Mouse (Mus musculus): Measurements from ENCODE around the gene Tjp1. TPM values are rescaled to one million over a fixed set of nuclear protein-coding genes. Genes with fewer than 3 reads are reported as not detected.

The Tjp1 gene
- polyA plus RNA-seq, 1 experiment from 2014 or later: 24.0 TPM

GRCm38 (mm10) chr7:65392986-65393385 lies 134.6 kb downstream of the Tjp1 start:
- H3K9me3 ChIP-seq (replicated peaks): no peaks in the 10 kb centered on the region
- H3K27me3 ChIP-seq (ENCODE audit: low read depth, poor library complexity, severe bottlenecking): no peaks in the 10 kb centered on the region
- peaks cover 27% of the 10 kb centered on the region for H3K4me1 ChIP-seq
- H3K4me3 ChIP-seq: no peak overlapping the region
- no peak for DNase-seq (ENCODE audit: low spot score)
- 81% methylated on average over 9 of the region's 9 CpGs for WGBS
- H3K27ac ChIP-seq: no peak overlapping the region
- H3K36me3 ChIP-seq: no peaks in the 10 kb centered on the region

- H3K9me3 ChIP-seq (replicated peaks): no peaks in the 10 kb centered on the region
- DNase-seq (ENCODE audit: low spot score): no peak
- 84% methylated on average over 7 of the region's 7 CpGs for WGBS
- H3K27ac ChIP-seq: no peak overlapping the region
- H3K36me3 ChIP-seq: no peaks in the 10 kb centered on the region
- no peak overlapping the region for H3K4me3 ChIP-seq
- H3K27me3 ChIP-seq (ENCODE audit: low read depth, poor library complexity, severe bottlenecking): no peaks in the 10 kb centered on the region
- H3K4me1 ChIP-seq: peaks cover 21% of the 10 kb centered on the region
These were observed 138.0 kb downstream of the Tjp1 start for GRCm38 (mm10) chr7:65389539-65389938.

- Histone ChIP-seq H3K9me3 (replicated peaks) (no peaks in the 10 kb centered on the region), H3K4me1 (peaks cover 10% of the 10 kb centered on the region), H3K27ac (no peak overlapping the region), H3K27me3 (ENCODE audit: low read depth, poor library complexity, severe bottlenecking) (no peaks in the 10 kb centered on the region), H3K4me3 (no peak overlapping the region), H3K36me3 (no peaks in the 10 kb centered on the region)
- no peak for DNase-seq (ENCODE audit: low spot score)
- WGBS: 88% methylated on average over 8 of the region's 8 CpGs
These were observed 139.2 kb downstream of the Tjp1 start for GRCm38 (mm10) chr7:65388243-65389013.

GRCm38 (mm10) chr7:65387560-65388175 lies 139.9 kb downstream of the Tjp1 start:
- Histone ChIP-seq H3K27ac (no peak overlapping the region), H3K4me1 (peaks cover 6% of the 10 kb centered on the region)

GRCm38 (mm10) chr7:65384775-65385174 lies 142.8 kb downstream of the Tjp1 start:
- WGBS: 94% methylated on average over 7 of the region's 7 CpGs
- H3K4me3 ChIP-seq: no peak overlapping the region

More at GRCm38 (mm10) chr7:65387560-65388175, 139.9 kb downstream of the Tjp1 start:
- DNase-seq (ENCODE audit: low spot score): no peak
- Histone ChIP-seq H3K36me3 (no peaks in the 10 kb centered on the region), H3K9me3 (replicated peaks) (no peaks in the 10 kb centered on the region), H3K4me3 (no peak overlapping the region), H3K27me3 (ENCODE audit: low read depth, poor library complexity, severe bottlenecking) (no peaks in the 10 kb centered on the region)
- 87% methylated on average over 7 of the region's 7 CpGs for WGBS

GRCm38 (mm10) chr7:65382515-65383283 lies 144.9 kb downstream of the Tjp1 start:
- Histone ChIP-seq H3K27ac (no peak overlapping the region), H3K36me3 (no peaks in the 10 kb centered on the region), H3K9me3 (replicated peaks) (no peaks in the 10 kb centered on the region), H3K4me3 (no peak overlapping the region), H3K4me1 (peaks cover 6% of the 10 kb centered on the region), H3K27me3 (ENCODE audit: low read depth, poor library complexity, severe bottlenecking) (no peaks in the 10 kb centered on the region)
- WGBS: 81% methylated on average over 10 of the region's 10 CpGs
- DNase-seq (ENCODE audit: low spot score): no peak

More at GRCm38 (mm10) chr7:65384775-65385174, 142.8 kb downstream of the Tjp1 start:
- DNase-seq (ENCODE audit: low spot score): no peak
- Histone ChIP-seq H3K36me3 (no peaks in the 10 kb centered on the region), H3K27me3 (ENCODE audit: low read depth, poor library complexity, severe bottlenecking) (no peaks in the 10 kb centered on the region), H3K9me3 (replicated peaks) (no peaks in the 10 kb centered on the region), H3K27ac (no peak overlapping the region), H3K4me1 (peaks cover 12% of the 10 kb centered on the region)

GRCm38 (mm10) chr7:65381896-65382295 lies 145.7 kb downstream of the Tjp1 start:
- no peak for DNase-seq (ENCODE audit: low spot score)
- WGBS: 55% methylated on average over 6 of the region's 6 CpGs
- Histone ChIP-seq H3K9me3 (replicated peaks) (no peaks in the 10 kb centered on the region), H3K27ac (no peak overlapping the region), H3K36me3 (no peaks in the 10 kb centered on the region), H3K4me1 (peaks cover 6% of the 10 kb centered on the region), H3K4me3 (no peak overlapping the region), H3K27me3 (ENCODE audit: low read depth, poor library complexity, severe bottlenecking) (no peaks in the 10 kb centered on the region)

- DNase-seq (ENCODE audit: low spot score): no peak
- Histone ChIP-seq H3K27me3 (ENCODE audit: low read depth, poor library complexity, severe bottlenecking) (no peaks in the 10 kb centered on the region), H3K9me3 (replicated peaks) (no peaks in the 10 kb centered on the region), H3K4me1 (peaks cover 6% of the 10 kb centered on the region), H3K4me3 (no peak overlapping the region), H3K27ac (no peak overlapping the region), H3K36me3 (no peaks in the 10 kb centered on the region)
- 92% methylated on average over 9 of the region's 9 CpGs for WGBS
These were observed 146.9 kb downstream of the Tjp1 start for GRCm38 (mm10) chr7:65380716-65381115.

GRCm38 (mm10) chr7:65378818-65379565 lies 148.6 kb downstream of the Tjp1 start:
- DNase-seq (ENCODE audit: low spot score): no peak
- no peak overlapping the region for H3K4me3 ChIP-seq
- H3K4me1 ChIP-seq: peaks cover 6% of the 10 kb centered on the region
- WGBS: 58% methylated on average over 9 of the region's 9 CpGs
- no peaks in the 10 kb centered on the region for H3K9me3 ChIP-seq (replicated peaks)
- H3K27ac ChIP-seq: no peak overlapping the region
- H3K36me3 ChIP-seq: no peaks in the 10 kb centered on the region
- H3K27me3 ChIP-seq (ENCODE audit: low read depth, poor library complexity, severe bottlenecking): no peaks in the 10 kb centered on the region

GRCm38 (mm10) chr7:65377521-65377920 lies 150.1 kb downstream of the Tjp1 start:
- Histone ChIP-seq H3K4me3 (no peak overlapping the region), H3K4me1 (peaks cover 6% of the 10 kb centered on the region), H3K9me3 (replicated peaks) (no peaks in the 10 kb centered on the region), H3K27ac (no peak overlapping the region), H3K36me3 (no peaks in the 10 kb centered on the region), H3K27me3 (ENCODE audit: low read depth, poor library complexity, severe bottlenecking) (no peaks in the 10 kb centered on the region)
- no peak for DNase-seq (ENCODE audit: low spot score)
- WGBS: 86% methylated on average over 3 of the region's 3 CpGs

- Histone ChIP-seq H3K4me1 (peaks cover 5% of the 10 kb centered on the region), H3K36me3 (no peaks in the 10 kb centered on the region), H3K27me3 (ENCODE audit: low read depth, poor library complexity, severe bottlenecking) (no peaks in the 10 kb centered on the region), H3K27ac (no peak overlapping the region), H3K4me3 (no peak overlapping the region), H3K9me3 (replicated peaks) (no peaks in the 10 kb centered on the region)
- 77% methylated on average over 3 of the region's 3 CpGs for WGBS
- DNase-seq (ENCODE audit: low spot score): no peak
These were observed 152.0 kb downstream of the Tjp1 start for GRCm38 (mm10) chr7:65375621-65376020.

- Histone ChIP-seq H3K4me1 (peaks cover 5% of the 10 kb centered on the region), H3K27me3 (ENCODE audit: low read depth, poor library complexity, severe bottlenecking) (no peaks in the 10 kb centered on the region), H3K27ac (no peak overlapping the region), H3K36me3 (no peaks in the 10 kb centered on the region), H3K9me3 (replicated peaks) (no peaks in the 10 kb centered on the region), H3K4me3 (no peak overlapping the region)
- 84% methylated on average over 8 of the region's 8 CpGs for WGBS
- DNase-seq (ENCODE audit: low spot score): no peak
These were observed 152.4 kb downstream of the Tjp1 start for GRCm38 (mm10) chr7:65375176-65375575.

All from limb, embryonic 10.5 days (tissue).